Mouse (Mus musculus): Measurements from ENCODE around the gene Tmem115.
"Not testable (repeated sequence)": the region's sequence is repeated elsewhere in the genome, so short reads cannot be mapped to it uniquely, and the experiment has no call there.

Tmem115 gene

DNA sequence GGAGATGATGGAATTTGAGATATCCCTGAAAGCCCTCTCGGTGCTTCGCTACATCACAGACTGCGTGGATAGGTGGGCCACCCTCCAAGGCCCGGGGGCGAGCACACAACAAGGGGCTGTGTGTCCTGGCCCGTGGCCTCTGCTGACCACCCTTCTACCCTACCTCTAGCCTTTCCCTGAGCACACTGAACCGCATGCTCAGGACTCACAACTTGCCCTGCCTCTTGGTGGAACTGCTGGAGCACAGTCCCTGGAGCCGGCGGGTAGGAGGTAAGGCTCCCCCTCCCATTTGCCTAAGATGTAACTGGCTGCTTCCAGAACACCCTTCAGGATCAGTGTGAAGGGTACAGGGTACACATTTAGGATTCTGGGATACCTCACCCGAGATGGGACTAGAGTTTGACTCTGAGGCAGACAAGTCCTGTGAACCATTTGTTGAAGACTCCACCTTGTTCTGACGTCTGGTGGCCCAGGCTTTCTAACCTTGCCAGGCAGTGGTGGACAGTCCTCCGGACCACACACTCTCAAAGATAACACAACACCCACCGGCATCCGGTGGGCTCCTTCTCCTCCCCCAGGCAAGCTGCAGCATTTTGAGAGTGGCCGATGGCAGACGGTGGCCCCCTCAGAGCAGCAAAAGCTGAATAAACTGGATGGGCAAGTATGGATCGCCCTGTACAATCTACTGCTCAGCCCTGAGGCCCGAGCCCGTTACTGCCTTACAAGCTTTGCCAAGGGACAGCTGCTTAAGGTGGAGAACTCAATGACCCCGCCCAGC, 15.7 kb downstream of the Tmem115 start:
- no peak for DNase-seq (ENCODE audit: low spot score in 2 of 2)

DNA sequence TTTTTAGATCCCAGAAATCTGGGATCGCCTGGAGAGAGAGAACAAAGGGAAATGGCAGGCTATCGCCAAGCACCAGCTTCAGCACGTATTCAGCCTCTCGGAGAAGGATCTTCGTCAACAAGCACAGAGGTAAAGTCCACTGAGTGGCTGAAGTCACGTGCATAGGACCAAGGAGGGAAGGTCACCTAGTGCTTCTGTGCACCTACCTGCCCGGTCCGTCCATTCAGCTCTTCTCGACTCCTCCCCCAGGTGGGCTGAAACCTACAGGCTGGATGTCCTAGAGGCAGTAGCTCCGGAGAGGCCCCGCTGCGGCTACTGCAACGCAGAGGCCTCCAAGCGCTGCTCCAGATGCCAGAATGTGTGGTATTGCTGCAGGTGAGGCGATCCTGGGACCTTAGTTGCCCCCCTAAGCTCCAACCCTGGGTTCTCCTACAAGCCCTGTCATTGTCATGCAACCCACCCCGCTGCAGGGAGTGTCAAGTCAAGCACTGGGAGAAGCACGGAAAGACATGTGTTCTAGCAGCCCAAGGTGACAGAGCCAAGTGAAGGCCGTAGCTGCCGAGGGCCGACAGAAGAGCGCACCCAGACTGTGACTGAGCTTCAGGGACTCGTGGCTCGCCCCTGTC, 16.9 kb downstream of the Tmem115 start:
- no peak for DNase-seq (ENCODE audit: low spot score in 2 of 2)

DNA sequence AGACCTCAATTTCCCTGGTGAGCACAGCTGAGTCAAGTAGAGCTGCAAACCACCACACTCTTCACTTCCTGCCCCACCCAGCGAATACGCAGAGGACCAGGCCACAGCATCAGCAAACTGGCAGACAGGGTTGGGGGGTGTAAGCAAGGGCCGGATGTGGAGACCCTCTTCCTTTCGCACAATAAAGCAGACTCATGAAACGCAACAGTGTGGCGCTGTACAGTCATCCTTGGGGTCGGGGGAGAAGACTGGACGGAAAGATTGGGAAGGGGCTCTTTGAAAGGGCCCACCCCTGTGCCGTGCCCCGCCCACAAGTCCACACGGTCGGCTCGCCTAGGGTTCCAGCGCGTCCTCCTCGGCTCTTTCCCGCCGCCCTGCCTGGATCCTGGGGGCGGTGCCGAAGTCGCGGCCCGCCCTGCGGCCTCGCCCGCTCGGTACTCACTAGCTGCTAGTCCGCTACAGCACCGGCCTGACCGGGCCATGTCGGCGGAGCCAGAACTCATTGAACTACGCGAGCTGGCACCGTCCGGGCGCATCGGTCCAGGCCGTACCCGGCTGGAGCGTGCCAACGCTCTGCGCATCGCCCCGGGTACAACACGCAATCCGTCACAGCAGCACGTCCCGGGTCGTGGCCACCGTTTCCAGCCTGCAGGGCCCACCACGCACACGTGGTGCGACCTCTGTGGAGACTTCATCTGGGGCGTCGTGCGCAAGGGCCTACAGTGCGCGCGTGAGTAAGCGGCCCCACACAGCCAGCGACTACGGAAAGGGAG, 17.6 kb downstream of the Tmem115 start, which contains the start of gene Rassf1:
Gene Rassf1, plus strand, starts transcription at position 439 of the 773 bp plus-strand sequence.
- no peak for DNase-seq (ENCODE audit: low spot score in 2 of 2)

DNA sequence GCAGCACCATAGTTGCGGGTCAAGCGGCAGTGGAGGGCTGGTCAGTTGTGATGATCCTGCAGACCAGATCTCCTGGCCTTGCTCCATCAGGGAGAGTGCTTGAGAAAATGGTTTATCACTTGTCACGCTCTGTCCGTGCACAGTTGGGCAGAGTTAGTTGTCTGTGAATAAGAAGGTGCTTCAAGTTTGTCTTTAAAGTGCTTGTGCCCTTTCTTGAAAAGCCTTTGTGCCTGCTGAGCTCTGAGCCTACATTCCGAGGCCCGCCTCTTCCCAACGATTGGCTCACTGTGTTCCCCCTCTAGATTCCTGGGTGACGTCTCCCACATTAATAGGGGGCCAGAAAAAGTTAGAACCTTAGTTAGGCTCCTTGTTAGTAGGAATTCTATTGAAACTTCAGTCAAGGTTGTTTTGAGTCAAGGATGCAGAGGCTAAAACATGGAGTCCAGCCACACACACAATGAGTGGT, 18.2 kb downstream of the Tmem115 start:
- DNase-seq (ENCODE audit: low spot score in 2 of 2), result no peak

DNA sequence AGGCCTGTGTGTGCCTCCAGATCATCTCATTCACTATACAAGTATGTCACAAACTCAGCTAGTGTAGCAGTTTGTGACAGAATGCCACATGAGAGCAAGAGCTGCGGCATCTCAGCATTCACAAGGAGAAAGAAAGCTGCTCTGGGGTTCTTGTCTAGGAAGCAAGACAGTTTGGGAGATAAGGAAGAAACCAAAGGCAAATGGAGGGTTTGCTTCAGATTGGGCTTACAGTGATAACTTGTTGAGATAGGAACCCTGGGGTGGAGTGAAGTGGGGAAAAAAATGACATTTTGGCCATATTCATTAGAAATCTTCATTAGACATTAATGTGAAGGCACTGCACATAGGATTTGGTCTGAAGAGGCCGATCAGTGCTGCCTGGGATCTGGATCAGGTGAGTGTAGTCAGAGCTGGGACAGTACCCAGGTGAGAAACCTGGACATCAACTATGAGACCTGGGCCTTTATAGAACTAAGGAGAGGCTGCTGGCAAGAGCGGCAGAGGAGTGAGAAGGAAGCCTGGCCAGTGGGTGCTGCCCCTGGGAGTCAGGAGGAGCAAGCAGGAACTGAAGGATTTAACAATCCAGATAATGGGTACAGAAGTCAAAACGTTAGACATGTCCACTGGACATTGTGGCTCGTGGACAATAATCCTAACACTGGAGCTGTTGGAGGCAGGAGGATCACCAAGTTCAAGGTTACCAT, 19.1 kb downstream of the Tmem115 start:
- DNase-seq (ENCODE audit: low spot score in 2 of 2), result no peak

- DNase-seq (ENCODE audit: low spot score in 2 of 2), result peak; percentile 43 to 48
Measured at GRCm38 (mm10) chr9:107553541-107554318, 20.0 kb downstream of the Tmem115 start.

- peak; percentile 93 to 95 for DNase-seq (ENCODE audit: low spot score in 2 of 2)
Measured at GRCm38 (mm10) chr9:107554319-107554825, 20.6 kb downstream of the Tmem115 start.

DNA sequence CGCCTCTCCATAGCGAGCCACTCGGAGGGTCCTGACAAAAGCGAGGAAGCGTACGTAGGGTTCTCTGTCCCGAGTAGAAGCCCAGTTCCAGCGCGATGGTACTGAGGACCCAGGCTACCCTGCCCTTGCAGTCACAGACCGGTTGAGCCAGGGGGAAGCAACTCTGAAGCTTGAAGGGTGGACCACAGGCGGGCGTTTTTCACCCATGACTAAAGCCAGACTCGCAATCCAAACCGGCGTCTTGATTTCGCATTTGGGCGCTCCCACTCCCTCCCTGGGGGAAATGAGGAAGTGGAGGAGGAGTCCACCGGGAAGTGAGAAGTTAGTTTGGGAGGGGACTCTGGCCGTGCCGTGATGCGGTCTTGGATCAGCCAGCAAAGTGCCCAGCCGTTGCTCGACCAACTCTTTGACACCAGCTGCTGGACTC, 21.3 kb downstream of the Tmem115 start:
- DNase-seq (ENCODE audit: low spot score in 2 of 2), result no peak

- no peak for DNase-seq (ENCODE audit: low spot score in 2 of 2)
Measured at GRCm38 (mm10) chr9:107555701-107556100, 22.0 kb downstream of the Tmem115 start.

- no peak for DNase-seq (ENCODE audit: low spot score in 2 of 2)
Measured at GRCm38 (mm10) chr9:107556346-107556745, 22.6 kb downstream of the Tmem115 start.

DNA sequence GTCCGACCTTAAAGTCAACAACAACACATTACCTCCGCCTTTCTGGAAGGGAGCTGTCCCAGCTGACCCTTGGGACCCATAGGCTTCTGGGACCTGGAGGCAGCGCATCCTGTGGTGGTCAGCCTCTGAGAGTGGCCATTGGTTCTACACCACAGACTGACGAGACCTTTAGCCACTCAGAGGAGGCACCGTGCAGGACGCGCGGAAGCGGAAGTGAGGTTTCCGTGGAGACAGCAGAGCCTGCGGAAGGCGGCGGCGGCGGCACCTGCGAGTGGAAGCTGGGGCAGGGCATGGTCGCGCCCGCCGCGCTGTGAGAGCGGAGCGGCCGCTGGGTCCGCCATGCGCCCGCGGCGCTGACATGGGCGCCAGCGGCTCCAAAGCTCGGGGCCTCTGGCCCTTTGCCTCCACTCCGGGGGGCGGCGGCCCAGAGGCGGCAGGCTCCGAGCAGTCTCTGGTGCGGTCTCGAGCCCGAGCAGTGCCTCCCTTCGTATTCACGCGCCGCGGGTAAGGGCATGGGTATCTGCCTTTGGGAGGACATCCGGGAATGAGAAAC, 29.4 kb downstream of the Tmem115 start, which contains the start of gene Tusc2:
Gene Tusc2, plus strand, starts transcription at position 227 of the 553 bp plus-strand sequence.
- DNase-seq (ENCODE audit: low spot score in 2 of 2), result peak; percentile 97

- not testable (repeated sequence) for DNase-seq (ENCODE audit: low spot score in 2 of 2)
Measured at GRCm38 (mm10) chr9:107565556-107565955, 31.8 kb downstream of the Tmem115 start.

DNA sequence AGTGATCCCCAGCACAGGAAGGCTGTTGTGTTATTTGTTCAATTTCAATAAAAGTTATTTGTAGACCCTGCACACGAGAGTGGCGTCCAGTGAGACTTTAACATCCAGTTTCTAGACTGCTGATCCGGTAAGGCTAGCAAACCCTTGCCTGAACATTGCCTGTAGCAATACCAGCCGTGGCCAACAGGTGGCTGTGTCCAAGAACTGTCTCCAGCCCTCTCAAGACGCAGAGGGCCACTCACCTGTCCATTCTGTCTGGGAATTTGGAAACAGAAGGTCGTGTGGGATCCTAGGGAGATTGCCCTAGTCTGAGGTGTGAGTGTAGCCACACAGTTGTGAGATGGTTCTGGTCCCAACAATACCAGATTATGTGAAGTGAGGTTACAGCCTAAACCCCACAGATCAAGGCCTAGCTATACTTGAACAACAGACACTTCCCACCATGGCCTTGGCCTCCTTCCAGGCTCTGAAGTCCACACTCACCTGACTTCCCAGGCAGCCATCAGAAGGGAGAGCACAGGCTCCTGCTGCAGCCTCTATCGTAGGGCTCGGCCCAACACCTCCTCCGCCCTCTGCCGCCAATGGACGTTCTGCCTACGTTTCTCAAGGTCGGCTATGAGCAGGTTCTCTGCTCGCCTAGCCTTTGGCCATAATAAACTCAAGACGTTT, 32.4 kb downstream of the Tmem115 start:
- DNase-seq (ENCODE audit: low spot score in 2 of 2), result peak; percentile 78 to 81

DNA sequence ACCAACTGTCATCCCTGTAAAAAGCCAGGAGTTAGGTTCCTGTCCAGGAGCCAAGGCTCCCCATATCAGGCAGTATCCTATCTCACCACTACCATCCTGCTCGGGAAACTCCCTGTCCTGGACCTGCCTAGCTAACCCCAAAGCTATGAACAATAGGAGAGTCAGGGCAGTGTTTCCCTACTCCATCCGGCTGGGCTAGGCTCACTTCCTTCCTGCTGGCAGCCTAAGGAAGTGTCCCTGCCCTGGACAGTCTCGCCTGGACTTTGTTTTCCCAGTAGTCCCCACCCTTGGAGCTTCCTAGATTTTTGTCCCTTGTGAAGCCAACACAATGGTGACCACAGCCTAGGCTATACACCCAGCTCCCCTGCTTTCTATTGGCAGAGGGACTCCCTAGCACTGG, 33.1 kb downstream of the Tmem115 start:
- DNase-seq (ENCODE audit: low spot score in 2 of 2), result no peak

DNA sequence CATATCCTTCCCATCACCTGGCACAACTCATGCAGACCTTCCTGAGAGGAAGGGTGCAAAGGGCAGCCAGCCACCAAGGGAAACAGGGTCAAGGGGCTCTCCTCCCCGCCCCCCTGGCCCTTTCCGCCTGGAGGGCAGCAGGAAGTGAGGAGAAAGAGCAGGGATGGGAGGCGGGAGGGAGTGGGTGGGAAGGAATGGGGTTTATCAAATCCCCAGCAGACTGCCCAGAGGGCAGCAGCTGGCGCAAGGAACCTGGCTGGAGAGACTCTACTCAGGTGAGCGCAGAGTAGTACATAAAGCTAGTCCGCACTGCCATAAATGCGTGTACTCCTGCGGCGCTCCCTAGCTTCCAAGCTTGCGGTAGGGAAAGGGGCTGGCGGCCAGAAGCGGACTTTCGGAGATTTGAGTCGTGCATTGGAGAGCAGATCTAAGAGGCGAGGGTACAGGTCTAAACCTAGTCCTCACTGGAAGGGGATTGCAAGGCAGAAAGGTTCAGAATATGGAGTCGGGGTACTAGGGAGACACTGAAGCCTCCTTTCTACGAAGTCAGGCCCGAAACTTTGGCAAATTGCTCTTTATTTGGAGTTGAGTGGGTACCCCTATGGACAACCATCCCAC, 34.1 kb downstream of the Tmem115 start, which contains the start of gene Hyal2:
Gene Hyal2, plus strand, starts transcription at position 244 of the 618 bp plus-strand sequence.
- DNase-seq (ENCODE audit: low spot score in 2 of 2), result no peak

- peak; percentile 79 to 83 for DNase-seq (ENCODE audit: low spot score in 2 of 2)
Measured at GRCm38 (mm10) chr9:107568331-107569261, 34.9 kb downstream of the Tmem115 start.

GRCm38 (mm10) chr9:107569270-107569669, 35.5 kb downstream of the Tmem115 start:
- no peak for DNase-seq (ENCODE audit: low spot score in 2 of 2)

DNA sequence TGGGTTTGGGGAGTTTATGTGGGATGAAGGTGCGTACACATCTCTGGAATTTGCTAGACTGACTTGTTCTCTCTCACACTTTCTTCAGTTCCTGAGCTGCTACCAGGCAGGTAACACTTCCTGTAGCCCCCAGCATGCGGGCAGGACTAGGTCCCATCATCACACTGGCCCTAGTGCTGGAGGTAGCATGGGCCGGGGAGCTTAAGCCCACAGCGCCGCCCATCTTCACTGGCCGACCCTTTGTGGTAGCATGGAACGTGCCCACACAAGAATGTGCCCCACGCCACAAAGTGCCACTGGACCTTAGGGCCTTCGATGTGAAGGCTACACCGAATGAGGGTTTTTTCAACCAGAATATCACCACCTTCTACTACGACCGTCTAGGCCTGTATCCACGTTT, 36.3 kb downstream of the Tmem115 start:
- no peak for DNase-seq (ENCODE audit: low spot score in 2 of 2)
